Mouse (Mus musculus): ENCODE data around the gene Gpc2. TPM values are rescaled to one million over a fixed set of nuclear protein-coding genes. Genes with fewer than 3 reads are reported as not detected.

Gene Gpc2
- total RNA-seq (2014; rRNA removed; ENCODE audit: low replicate concordance) (1.1 and 6.0 TPM in 2 replicates), polyA plus RNA-seq (2015; fragmentation: Nextera tagmentation; extraction: Ambion mirVana) (1.9 TPM in 2 replicates)

GRCm38 (mm10) chr5:138279585-138280424, at the start of gene Gpc2, which contains the start of the genes Gm43720 and Stag3:
Gpc2 (minus strand) TSS chr5:138280005.
Gm43720 (minus strand) TSS chr5:138279958.
Stag3 (plus strand) TSS chr5:138280240.
- H3K9ac ChIP-seq (replicated peaks; ENCODE audit: low read depth, low read length), result 0 out of 2 replicates have a peak within 1 kb of the TSS, but pooled peaks have one; percentile 4
- H3K4me1 ChIP-seq (ENCODE audit: control insufficient read depth, insufficient read depth), result 0 out of 2 replicates have a peak, but pooled peaks cover 4% of the 10 kb centered on the region
- DNase-seq (ENCODE audit: low spot score) (peak; percentile 81), ATAC-seq (ENCODE audit: insufficient read depth, low read depth) (peak; percentile 95)
- no peaks in the 10 kb centered on the region for H3K9me3 ChIP-seq (replicated peaks; ENCODE audit: control insufficient read depth, low read length)
- H3K27ac ChIP-seq (ENCODE audit: low read depth), result no peak within 1 kb of the TSS
- TF ChIP-seq EP300 (IDR thresholded peaks at IDR 0.05; ENCODE audit: low read depth) (no peak), CTCF (IDR thresholded peaks at IDR 0.05; ENCODE audit: low read depth) (no peak)
- H3K4me2 ChIP-seq (ENCODE audit: low read depth, low read length), result peak within 1 kb of the TSS; percentile 69
- H3K4me3 ChIP-seq (ENCODE audit: low read depth, low read length), result peak within 1 kb of the TSS; percentile 46
- WGBS, result 1% methylated on average over 55 of the region's 56 CpGs
- H3K36me3 ChIP-seq (replicated peaks; ENCODE audit: control insufficient read depth, insufficient read depth, low read length), result no peaks in the 10 kb centered on the region
- H3K27me3 ChIP-seq (ENCODE audit: control insufficient read depth, insufficient read depth, low read length), result no peaks in the 10 kb centered on the region

GRCm38 (mm10) chr5:138312795-138313194, 33.0 kb upstream of the Gpc2 start:
- no peak overlapping the region for H3K9ac ChIP-seq (replicated peaks; ENCODE audit: low read depth, low read length)
- no peak for TF ChIP-seq CTCF (IDR thresholded peaks at IDR 0.05; ENCODE audit: low read depth)
- no peak for TF ChIP-seq EP300 (IDR thresholded peaks at IDR 0.05; ENCODE audit: low read depth)
- no peak for DNase-seq (ENCODE audit: low spot score)
- ATAC-seq (ENCODE audit: insufficient read depth, low read depth), result no peak
- H3K27me3 ChIP-seq (ENCODE audit: control insufficient read depth, insufficient read depth, low read length), result no peaks in the 10 kb centered on the region
- no peak overlapping the region for H3K27ac ChIP-seq (ENCODE audit: low read depth)
- no peak overlapping the region for H3K4me2 ChIP-seq (ENCODE audit: low read depth, low read length)
- H3K4me1 ChIP-seq (ENCODE audit: control insufficient read depth, insufficient read depth), result no peaks in the 10 kb centered on the region
- H3K9me3 ChIP-seq (replicated peaks; ENCODE audit: control insufficient read depth, low read length), result no peaks in the 10 kb centered on the region
- H3K4me3 ChIP-seq (ENCODE audit: low read depth, low read length), result no peak overlapping the region
- WGBS, result 69% methylated on average over 3 of the region's 3 CpGs
- H3K36me3 ChIP-seq (replicated peaks; ENCODE audit: control insufficient read depth, insufficient read depth, low read length), result no peaks in the 10 kb centered on the region

GRCm38 (mm10) chr5:138299613-138300012, 19.8 kb upstream of the Gpc2 start:
- Histone ChIP-seq H3K36me3 (replicated peaks; ENCODE audit: control insufficient read depth, insufficient read depth, low read length) (no peaks in the 10 kb centered on the region), H3K4me3 (ENCODE audit: low read depth, low read length) (no peak overlapping the region), H3K9me3 (replicated peaks; ENCODE audit: control insufficient read depth, low read length) (no peaks in the 10 kb centered on the region), H3K27ac (ENCODE audit: low read depth) (no peak overlapping the region), H3K4me1 (ENCODE audit: control insufficient read depth, insufficient read depth) (no peaks in the 10 kb centered on the region), H3K4me2 (ENCODE audit: low read depth, low read length) (no peak overlapping the region), H3K27me3 (ENCODE audit: control insufficient read depth, insufficient read depth, low read length) (no peaks in the 10 kb centered on the region), H3K9ac (replicated peaks; ENCODE audit: low read depth, low read length) (no peak overlapping the region)
- TF ChIP-seq EP300 (IDR thresholded peaks at IDR 0.05; ENCODE audit: low read depth) (no peak), CTCF (IDR thresholded peaks at IDR 0.05; ENCODE audit: low read depth) (no peak)
- no peak for DNase-seq (ENCODE audit: low spot score)
- 75% methylated on average over 2 of the region's 2 CpGs for WGBS
- ATAC-seq (ENCODE audit: insufficient read depth, low read depth), result no peak

GRCm38 (mm10) chr5:138294158-138294557, 14.4 kb upstream of the Gpc2 start:
- TF ChIP-seq CTCF (IDR thresholded peaks at IDR 0.05; ENCODE audit: low read depth) (no peak), EP300 (IDR thresholded peaks at IDR 0.05; ENCODE audit: low read depth) (no peak)

GRCm38 (mm10) chr5:138291638-138292037, 11.8 kb upstream of the Gpc2 start:
- no peaks in the 10 kb centered on the region for H3K9me3 ChIP-seq (replicated peaks; ENCODE audit: control insufficient read depth, low read length)
- TF ChIP-seq CTCF (IDR thresholded peaks at IDR 0.05; ENCODE audit: low read depth) (no peak), EP300 (IDR thresholded peaks at IDR 0.05; ENCODE audit: low read depth) (no peak)
- no peaks in the 10 kb centered on the region for H3K36me3 ChIP-seq (replicated peaks; ENCODE audit: control insufficient read depth, insufficient read depth, low read length)

More at GRCm38 (mm10) chr5:138294158-138294557, 14.4 kb upstream of the Gpc2 start:
- H3K9ac ChIP-seq (replicated peaks; ENCODE audit: low read depth, low read length), result no peak overlapping the region
- no peak for DNase-seq (ENCODE audit: low spot score)
- ATAC-seq (ENCODE audit: insufficient read depth, low read depth), result no peak
- H3K4me2 ChIP-seq (ENCODE audit: low read depth, low read length), result no peak overlapping the region
- no peaks in the 10 kb centered on the region for H3K27me3 ChIP-seq (ENCODE audit: control insufficient read depth, insufficient read depth, low read length)
- H3K36me3 ChIP-seq (replicated peaks; ENCODE audit: control insufficient read depth, insufficient read depth, low read length), result no peaks in the 10 kb centered on the region
- no peak overlapping the region for H3K27ac ChIP-seq (ENCODE audit: low read depth)
- H3K9me3 ChIP-seq (replicated peaks; ENCODE audit: control insufficient read depth, low read length), result no peaks in the 10 kb centered on the region
- no peaks in the 10 kb centered on the region for H3K4me1 ChIP-seq (ENCODE audit: control insufficient read depth, insufficient read depth)
- no peak overlapping the region for H3K4me3 ChIP-seq (ENCODE audit: low read depth, low read length)

More at GRCm38 (mm10) chr5:138291638-138292037, 11.8 kb upstream of the Gpc2 start:
- H3K4me2 ChIP-seq (ENCODE audit: low read depth, low read length), result no peak overlapping the region
- H3K27ac ChIP-seq (ENCODE audit: low read depth), result no peak overlapping the region
- H3K9ac ChIP-seq (replicated peaks; ENCODE audit: low read depth, low read length), result no peak overlapping the region
- DNase-seq (ENCODE audit: low spot score), result no peak
- H3K4me1 ChIP-seq (ENCODE audit: control insufficient read depth, insufficient read depth), result no peaks in the 10 kb centered on the region
- 58% methylated on average over 1 of the region's 1 CpGs for WGBS
- no peaks in the 10 kb centered on the region for H3K27me3 ChIP-seq (ENCODE audit: control insufficient read depth, insufficient read depth, low read length)
- no peak overlapping the region for H3K4me3 ChIP-seq (ENCODE audit: low read depth, low read length)
- ATAC-seq (ENCODE audit: insufficient read depth, low read depth), result no peak

Measured in heart, postnatal 0 days (tissue).